Mouse (Mus musculus) fibroblast of lung, adult 2 months (primary cell): ENCODE measurements around the gene Hbq1a.

Experiments
- DNase-seq: peaks from one replicate; pipeline ENCODE4 v3.0.0-alpha.2; 2011; ENCODE audit warnings: low read depth

Hbq1a gene

DNA sequence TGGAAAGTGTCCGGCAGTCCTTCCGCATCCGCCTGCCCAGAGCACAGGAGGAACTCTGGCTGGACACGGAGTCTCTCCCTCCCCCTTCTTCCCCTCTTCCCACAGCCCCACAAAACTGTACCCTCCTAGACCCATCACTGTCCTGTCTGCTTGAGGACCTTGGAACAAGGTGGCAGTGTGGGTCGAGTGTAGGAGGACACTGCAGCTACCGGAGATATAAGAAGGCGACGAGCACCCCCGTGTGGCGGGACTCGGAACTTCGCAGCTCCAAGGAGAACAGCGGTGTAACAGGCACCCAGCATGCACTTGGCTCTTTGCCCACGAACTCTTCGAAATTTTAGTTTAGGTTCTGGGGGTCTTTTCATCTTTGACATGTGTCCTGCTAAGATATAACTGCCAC, 24.7 kb downstream of the Hbq1a start:
- no peak for DNase-seq

DNA sequence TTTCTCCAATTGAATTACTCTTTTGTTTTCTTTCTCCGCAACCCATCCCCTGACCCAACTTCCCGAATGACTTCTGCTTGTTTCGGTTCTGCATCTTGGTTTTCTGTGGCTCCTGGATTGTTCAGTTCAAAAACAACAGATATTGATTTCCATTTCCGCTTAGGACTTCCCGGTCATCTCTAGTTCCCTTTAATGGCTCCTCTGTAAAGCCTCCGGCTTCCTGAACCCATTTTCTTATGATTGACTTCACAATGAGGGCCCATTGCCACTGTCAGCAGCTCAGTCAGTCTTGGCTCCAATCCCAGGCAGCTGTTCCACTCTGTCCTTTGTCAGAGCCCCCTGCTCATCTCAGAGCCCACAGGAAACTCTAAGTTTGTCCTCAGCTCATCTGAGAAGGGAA, 31.2 kb downstream of the Hbq1a start:
- no peak for DNase-seq

DNA sequence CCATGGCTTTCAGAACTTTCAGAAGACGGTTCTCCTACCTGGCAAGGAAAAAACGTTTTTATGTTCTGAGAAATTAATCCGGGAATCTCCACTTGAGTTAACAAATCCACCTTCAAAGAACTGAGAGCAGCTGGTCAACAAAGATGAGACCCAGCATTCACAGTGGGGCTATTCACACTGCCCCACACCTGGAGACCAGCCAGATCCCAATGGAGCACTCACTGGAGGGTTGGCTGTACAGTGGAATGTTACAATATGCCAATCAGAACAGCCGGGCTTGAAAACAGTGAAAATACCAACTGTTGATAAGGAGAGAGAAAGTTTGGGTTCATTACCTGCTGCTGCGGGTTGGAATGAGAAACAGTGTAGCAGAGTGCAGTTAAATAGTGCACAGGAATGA, 32.0 kb downstream of the Hbq1a start:
- DNase-seq = no peak

DNA sequence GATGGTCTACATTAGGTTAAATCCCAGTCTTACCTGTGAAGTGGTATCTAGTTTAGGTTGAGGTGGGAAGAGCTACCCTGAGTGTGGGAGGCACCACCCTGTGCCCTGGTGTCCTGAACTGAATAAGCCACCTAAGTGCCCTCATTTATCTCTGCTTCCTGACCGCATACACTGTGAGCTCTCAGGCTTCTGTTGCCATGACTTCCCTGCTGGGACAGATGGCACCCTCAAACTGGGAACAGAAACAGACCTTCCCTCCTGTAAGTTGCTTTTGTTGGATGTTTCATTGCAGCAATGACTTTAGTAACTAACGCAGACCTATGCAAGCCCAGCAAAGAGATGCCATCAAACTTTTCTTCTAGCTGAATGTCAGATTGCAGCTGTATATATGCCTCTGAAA, 33.4 kb downstream of the Hbq1a start:
- DNase-seq = no peak

DNA sequence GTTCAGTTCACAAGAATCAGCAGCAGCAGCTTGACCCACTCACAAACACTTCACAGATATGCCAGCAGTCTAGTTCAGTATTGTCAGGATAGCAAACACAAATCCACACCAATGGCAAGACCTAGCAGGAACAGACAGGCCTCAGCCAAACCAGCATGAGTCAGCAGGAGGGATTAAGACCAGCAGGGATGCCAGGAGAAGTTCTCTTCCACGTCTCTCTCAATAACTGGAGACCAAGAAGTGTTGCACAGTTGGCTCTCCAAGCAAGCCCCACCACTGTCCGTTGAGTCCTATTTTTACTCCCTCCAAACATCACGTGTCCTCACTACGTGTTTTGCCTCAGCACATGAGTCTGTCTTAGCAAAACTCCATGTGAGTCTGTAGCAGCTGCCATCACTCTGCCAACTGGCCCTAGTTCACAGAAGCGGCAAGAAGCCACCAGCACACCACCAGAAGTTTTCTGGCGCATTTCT, 36.6 kb downstream of the Hbq1a start:
- peak; percentile 70 for DNase-seq

DNA sequence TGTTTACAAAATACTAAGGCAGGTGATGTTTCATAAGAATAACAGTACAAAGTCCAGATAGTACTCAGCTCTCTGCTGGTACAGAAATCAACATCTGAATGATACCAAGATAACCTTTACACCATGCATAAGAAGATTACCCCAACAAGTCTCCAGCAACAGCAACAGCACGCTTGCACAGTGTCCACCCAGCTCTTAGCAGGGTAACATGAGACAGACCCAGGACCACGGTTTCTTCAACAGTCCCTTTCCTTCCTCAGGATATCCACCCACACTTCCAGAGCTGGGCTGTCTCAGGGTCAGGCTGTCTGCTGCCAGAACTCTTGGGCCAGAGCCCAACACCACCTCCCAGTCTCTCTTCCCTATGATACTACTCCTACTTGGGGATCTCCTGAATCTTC, 39.3 kb downstream of the Hbq1a start:
- no peak for DNase-seq

DNA sequence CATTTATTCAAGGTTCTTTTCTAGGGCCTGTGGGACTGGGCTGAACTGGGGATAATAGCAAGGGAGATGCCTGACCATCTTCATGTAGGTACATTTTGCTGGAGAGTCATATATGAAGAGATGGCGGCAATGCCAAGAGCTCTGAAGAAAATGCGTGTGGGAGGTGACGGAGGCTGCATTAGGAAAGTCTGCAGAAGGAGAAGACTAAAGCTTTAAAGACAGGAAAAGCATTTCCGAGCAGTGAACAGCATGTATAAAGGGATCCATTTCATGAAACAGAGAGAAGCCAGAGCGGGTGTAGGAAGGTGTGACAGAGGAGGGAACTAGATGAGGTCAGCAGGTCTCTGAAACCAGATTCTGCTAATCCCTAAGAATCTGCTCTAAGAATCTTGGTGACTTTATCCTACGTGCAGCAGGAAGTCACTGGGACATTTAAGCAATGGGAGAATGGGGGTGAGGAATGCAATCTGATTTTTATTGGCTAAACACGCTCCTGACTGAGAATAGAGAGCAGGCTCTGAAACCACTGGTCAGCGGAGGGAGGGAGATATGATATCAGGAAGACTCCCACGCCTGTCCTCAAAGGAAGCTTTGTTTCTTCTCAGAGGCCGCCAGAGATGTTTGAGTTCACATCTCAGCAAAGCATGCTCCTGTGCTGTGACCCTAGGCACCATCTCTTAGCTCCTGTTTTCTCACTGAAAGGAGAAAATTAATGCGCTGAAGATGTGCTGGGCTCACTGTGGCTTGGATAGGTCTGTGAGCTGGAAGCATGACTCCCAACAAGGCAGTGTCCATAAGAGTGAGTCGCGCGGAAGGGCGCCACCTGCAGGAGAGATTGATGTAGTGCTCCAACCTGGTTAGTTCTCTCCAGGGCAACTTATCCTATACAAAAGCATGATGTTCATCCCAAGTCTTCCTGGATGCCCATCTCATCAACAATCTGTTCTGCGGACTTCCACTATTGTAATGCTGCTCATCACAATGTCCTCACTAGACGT, 40.9 kb downstream of the Hbq1a start:
- no peak for DNase-seq

DNA sequence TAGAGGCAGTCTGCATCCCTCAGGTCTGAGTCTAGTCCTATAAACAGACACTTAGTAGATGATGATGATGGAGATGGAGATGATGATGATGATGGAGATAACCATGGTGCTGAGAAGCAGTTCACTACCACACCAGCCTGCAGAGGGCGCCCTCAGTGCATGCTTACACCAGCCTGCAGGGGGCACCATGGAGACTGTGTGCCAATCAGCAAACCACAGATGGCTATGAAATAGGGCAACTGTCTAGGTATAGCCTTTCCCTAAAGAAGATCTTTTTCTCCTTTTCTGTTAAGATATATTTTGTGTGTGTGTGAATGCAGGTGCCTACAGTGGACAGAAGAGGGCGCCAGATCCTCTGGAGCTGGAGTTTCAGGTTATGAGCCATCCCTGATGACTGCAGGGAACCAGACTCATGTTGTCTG, 42.9 kb downstream of the Hbq1a start:
- DNase-seq = no peak

DNA sequence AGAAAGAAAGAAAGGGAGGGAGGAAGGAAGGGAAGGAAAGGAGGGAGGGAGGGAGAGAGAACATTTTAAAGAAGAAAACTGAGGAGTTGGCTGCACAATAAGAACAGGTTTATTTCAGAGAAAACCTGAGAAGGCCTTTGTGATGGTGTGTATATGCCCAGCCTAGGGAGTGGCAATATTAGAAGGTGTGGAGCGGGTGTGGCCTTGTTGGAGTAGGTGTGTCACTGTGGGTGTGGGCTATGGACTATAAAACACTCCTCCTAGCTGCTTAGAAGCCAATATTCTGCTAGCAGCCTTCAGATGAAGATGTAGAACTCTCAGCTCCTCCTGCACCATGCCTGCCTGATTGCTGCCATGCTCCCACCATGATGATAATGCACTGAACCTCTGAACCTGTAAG, 43.5 kb downstream of the Hbq1a start:
- no peak for DNase-seq

DNA sequence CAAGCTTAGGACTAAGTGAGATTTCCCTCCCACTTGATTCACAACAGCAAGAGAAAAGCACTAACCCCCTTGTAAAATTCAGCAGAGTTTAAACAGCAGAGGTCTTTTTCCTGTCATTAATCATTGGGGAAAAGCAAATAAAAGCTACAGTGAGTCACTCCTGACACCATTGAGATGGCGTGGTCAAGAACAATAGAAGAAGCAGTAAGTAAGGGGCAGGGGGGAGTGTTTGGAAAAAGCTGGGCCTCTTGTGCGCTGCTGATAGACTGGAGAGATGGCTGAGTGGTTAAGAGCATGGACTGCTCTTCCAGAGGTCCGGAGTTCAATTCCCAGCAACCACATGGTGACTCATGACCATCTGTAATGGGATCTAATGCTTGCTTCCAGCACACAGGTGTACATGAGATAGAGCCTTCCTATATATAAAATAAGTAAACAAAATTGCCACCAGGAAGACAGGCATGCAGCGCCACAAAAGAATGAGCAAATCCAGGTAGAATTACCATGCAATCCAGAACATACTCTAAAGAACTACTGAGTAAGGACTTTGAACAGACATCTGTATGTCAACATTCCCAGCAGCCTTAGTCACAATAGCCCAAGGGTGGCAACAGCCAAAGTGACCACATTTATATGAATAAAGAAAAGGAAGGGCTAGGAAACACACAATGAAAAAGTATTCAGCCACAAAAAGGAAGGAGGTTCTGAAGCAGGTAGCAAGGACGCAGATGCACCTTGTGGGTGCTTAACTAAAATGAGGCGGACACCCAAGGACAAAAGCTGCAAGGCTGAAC, 45.8 kb downstream of the Hbq1a start:
- no peak for DNase-seq

DNA sequence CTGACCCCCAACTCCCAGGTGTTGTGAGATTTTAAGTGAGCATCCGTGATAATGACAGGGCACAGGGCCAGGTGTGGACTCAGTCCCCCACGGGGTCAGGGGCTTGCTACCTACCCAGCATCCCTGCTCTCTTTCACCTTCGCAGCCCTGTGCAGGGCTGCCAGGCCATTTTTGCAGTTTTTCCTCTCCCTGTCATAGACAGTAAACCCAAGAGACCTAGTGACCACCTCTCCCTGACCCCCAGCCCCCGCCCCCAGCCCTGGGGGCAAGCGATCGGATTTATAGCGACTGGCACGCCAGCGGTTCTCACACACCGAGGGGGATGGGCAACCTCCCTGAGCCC, 47.4 kb downstream of the Hbq1a start:
- no peak for DNase-seq

DNA sequence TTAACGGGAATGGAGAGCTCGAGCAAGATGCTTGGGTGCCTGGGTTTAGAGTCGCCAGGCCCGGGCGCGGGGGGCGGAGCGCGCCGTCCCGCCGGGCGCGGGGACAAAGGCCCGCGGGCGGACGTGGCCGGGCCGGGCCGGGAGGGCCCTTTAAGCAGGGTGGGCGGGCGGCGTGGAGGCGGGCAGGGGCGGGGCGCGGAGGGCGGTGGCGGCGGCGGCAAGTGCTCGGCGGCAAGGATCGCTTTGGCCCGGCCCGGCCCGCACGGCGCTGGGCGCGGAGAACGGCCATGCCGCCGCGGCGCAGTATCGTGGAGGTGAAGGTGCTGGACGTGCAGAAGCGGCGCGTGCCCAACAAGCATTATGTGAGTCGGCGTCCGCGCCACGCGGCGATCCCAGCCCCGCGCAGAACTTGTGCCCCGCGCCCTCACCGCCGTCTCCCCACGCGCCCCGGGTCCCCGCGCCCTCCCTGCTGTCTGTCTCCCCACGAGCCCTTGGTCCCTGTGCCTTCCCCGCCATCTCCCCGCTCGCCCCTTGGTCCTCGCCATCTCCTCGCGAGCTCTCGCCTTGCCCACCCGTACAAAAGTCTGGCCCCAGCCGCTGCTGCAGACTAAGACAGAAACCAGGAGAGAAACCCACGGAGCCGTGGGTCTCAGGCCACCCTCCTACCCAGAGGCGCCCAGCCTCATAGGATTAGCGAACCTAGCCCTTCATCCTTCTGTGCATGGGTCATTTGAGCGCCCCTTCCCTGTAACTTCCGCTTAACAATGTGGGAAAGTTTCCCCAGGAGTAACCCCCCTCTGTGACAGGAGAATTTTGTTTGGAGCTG, 48.0 kb downstream of the Hbq1a start, which contains the start of gene Sh3pxd2b:
Gene Sh3pxd2b (plus strand): TSS at position 214 of the 826 bp plus-strand sequence.
- DNase-seq = no peak

DNA sequence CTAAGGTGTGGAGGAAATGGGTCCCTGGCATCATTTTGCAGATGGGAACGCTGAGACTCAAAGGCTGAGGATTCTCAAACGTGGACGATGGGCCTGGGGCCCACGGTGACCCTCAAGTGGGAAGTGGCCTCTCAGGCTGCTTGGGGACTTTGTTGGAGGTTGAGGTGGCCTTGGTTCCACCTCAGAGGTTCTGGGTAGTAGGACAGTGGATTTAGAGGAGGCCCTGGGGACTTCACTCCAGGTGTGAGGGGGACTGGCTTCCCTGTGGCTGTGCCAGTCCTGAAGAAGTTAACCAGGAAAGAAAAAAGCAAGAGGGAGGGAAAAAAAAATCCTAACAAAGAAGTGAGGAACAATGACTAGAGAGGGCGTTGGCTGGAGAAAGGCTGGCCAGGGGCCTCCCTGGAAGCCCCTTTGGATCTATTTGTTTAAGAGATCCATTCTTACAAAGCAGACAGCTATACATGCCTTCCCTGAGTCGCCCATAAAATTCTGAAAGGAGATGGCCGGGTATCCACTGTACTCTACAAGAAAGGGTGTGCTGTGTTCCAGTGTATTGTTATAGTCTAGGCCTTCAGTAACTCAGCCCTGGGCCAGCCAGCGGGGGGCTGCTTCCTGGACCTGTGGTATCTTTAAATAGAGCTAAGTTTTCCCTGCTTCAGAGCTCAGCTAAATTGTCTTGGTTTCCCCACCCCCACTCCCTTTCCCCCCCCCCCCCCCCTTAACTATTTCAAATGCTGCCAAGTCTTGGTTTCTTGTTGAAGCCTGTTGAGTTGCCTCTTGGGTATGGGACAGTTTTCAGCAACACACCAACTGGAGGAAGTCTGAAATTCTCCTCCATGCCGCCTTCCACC, 48.8 kb downstream of the Hbq1a start:
- DNase-seq = no peak

DNA sequence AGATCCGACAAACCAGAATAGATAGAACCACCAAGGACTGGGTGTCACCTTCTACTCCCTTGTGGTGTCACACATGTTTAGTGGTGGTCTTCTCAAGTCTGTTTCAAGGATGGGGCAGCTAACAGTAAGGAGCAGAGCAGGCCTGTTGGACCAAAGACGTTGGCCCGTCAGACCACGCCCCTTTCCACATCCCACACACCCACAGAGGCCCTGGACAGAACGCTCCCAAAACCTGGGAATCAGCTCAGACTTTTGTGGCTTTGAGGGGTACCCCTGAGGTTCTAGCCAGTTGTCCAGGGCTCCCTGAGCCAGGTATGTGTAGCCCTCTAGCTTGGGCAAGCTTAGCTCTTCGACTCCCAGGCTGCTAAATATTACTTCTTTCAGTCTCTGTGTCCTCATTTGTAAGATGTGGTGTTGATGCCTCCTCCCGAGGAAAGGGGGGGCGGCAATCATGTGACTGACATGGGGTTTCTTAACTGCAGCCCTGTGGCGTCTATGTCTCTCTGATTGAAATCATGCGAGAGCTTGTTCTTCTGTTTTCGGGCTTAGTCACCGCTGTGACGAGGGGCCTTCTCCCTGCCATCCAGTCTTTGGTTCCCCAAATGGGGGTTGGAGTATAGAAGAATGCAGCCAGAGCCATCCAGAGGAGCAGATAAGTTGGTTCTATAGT, 49.5 kb downstream of the Hbq1a start:
- DNase-seq = no peak
